Mouse (Mus musculus): ENCODE measurements at regions not wholly inside any gene's neighbourhood (a gene's known extent, or its start where the extent isn't known, plus 50 kb on each side); places are given as distances from the start of the nearest gene placed in this dataset.
A peak's percentile ranks its signal among the peaks of the same experiment; 100 is the strongest.

DNA sequence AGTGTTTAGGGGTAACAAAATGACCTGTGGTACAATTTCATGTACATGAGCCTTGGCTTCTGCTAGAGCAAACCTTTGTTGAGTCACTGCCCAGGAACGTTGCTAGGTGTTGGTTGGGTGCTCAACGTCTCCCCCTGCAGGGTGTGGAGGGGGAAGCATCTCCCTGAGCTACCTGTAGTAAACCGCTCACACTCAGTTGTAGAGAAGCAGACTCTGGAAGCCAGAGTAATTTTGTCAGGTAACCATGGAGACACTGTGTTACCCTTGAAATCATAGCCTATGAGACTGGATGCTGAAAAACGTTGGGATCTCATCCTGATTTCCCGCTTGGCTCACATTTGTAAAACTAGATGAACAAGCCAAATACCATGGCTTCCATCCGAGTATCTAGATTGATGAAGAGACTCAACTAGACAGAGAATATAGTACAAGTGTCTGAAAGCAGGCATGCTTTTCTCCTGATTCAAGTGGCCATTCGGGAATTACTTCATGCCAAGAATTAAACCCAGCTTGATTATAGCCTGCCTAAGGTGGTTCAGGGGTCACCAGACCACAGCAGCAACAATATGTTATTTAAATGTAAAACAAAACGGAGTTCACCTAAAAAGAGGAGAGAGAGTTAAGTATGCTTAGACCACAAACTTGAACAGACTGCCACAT, 63.7 kb upstream of the Ctla4 start:
- TF ChIP-seq CTCF (IDR thresholded peaks at IDR 0.05; ENCODE audit: control insufficient read depth, insufficient read depth, insufficient replicate concordance, low read depth, low read length) (peak; percentile 92; the same call in 1 of the 2 replicates), POLR2A (IDR thresholded peaks at IDR 0.05; ENCODE audit: control insufficient read depth, low read depth, low read length) (no peak)
